13 mouse cellular contexts compared by ENCODE assay signal in genomic region chr2:52377706-52378447, GRCm38 (mm10). TPM values are rescaled to one million over a fixed set of nuclear protein-coding genes. Genes with fewer than 3 reads are reported as not detected.
DNase-seq lines count a peak whose midpoint lies in the region; ATAC-seq and TF ChIP-seq lines count a peak whose summit lies in the region.
"Had no signal": no experiment of that assay in that cellular context is flagged by ENCODE, and none has a peak within 500 bp of the region (broad histone marks: within the 10 kb centered on the region; RNA-seq: fewer than 3 reads in every experiment).

No protein-coding gene starts in this region.

- no peak for ATAC-seq in heart, embryonic 11.5 days (replicated peaks; ENCODE audit: insufficient number of reproducible peaks, low FRiP score, low TSS enrichment)
- ATAC-seq in lung, embryonic 15.5 days (ENCODE audit: borderline replicate concordance, extremely low read depth, low FRiP score, low TSS enrichment): no peak
- no peak for ATAC-seq in lung, postnatal 0 days
- ATAC-seq in liver, embryonic 15.5 days (ENCODE audit: insufficient read depth): no peak

- TF ChIP-seq EP300 in lung, postnatal 0 days (IDR thresholded peaks at IDR 0.05): no peak

- no peak overlapping the region for H3K9ac ChIP-seq in heart, embryonic 11.5 days (ENCODE audit: low read depth, low read length)
- no peak overlapping the region for H3K9ac ChIP-seq in lung, embryonic 15.5 days
- no peak overlapping the region for H3K9ac ChIP-seq in lung, postnatal 0 days (replicated peaks; ENCODE audit: low read depth)
- H3K9ac ChIP-seq in liver, embryonic 15.5 days: no peak overlapping the region
- H3K9ac ChIP-seq: hindbrain, embryonic 12.5 days had no signal

- H3K27me3 ChIP-seq in heart, embryonic 11.5 days (ENCODE audit: control insufficient read depth, insufficient read depth, low read length): no peaks in the 10 kb centered on the region
- peaks cover 16% of the 10 kb centered on the region; the same call in 1 of the 2 replicates for H3K27me3 ChIP-seq in lung, embryonic 15.5 days
- H3K27me3 ChIP-seq in lung, postnatal 0 days (replicated peaks; ENCODE audit: insufficient read depth, low read length): no peaks in the 10 kb centered on the region
- no peaks in the 10 kb centered on the region for H3K27me3 ChIP-seq in liver, embryonic 15.5 days
- H3K27me3 ChIP-seq: hindbrain, embryonic 12.5 days had no signal

- TF ChIP-seq CTCF in lung, postnatal 0 days (IDR thresholded peaks at IDR 0.05): no peak

- H3K4me2 ChIP-seq in heart, embryonic 11.5 days: peak overlapping the region; percentile 27
- peak overlapping the region; percentile 23 for H3K4me2 ChIP-seq in lung, embryonic 15.5 days
- H3K4me2 ChIP-seq in lung, postnatal 0 days (replicated peaks; ENCODE audit: low read depth, low read length): no peak overlapping the region
- H3K4me2 ChIP-seq in liver, embryonic 15.5 days: peak overlapping the region; percentile 55
- H3K4me2 ChIP-seq: hindbrain, embryonic 12.5 days had no signal

- H3K36me3 ChIP-seq in heart, embryonic 11.5 days (ENCODE audit: control insufficient read depth, insufficient read depth, low read length): no peaks in the 10 kb centered on the region
- no peaks in the 10 kb centered on the region for H3K36me3 ChIP-seq in lung, embryonic 15.5 days
- no peaks in the 10 kb centered on the region for H3K36me3 ChIP-seq in lung, postnatal 0 days (ENCODE audit: insufficient read depth, low read length)
- no peaks in the 10 kb centered on the region for H3K36me3 ChIP-seq in liver, embryonic 15.5 days (replicated peaks)
- H3K36me3 ChIP-seq: hindbrain, embryonic 12.5 days had no signal

- WGBS in heart, embryonic 11.5 days (ENCODE audit: insufficient replicate concordance): 42% methylated on average over 13 of the region's 13 CpGs
- WGBS in lung, embryonic 15.5 days: 48% methylated on average over 13 of the region's 13 CpGs
- WGBS in lung, postnatal 0 days: 58% methylated on average over 13 of the region's 13 CpGs
- 46% methylated on average over 13 of the region's 13 CpGs for WGBS in liver, embryonic 15.5 days (ENCODE audit: insufficient replicate concordance)

- H3K4me3 ChIP-seq in heart, embryonic 11.5 days (ENCODE audit: low read depth, low read length): no peak overlapping the region
- no peak overlapping the region for H3K4me3 ChIP-seq in lung, embryonic 15.5 days
- H3K4me3 ChIP-seq in lung, postnatal 0 days (ENCODE audit: low read depth, low read length): no peak overlapping the region
- peak overlapping the region; percentile 46 for H3K4me3 ChIP-seq in brown adipose tissue, adult 24 weeks (ENCODE audit: insufficient read depth, low read depth, low read length)
- H3K4me3 ChIP-seq in liver, embryonic 15.5 days (replicated peaks): peak overlapping the region; percentile 27
- H3K4me3 ChIP-seq: hindbrain, embryonic 12.5 days; myocyte had no signal

- no peaks in the 10 kb centered on the region for H3K4me1 ChIP-seq in heart, embryonic 11.5 days (ENCODE audit: control insufficient read depth, insufficient read depth, low read length)
- H3K4me1 ChIP-seq in lung, embryonic 15.5 days: peaks cover 8% of the 10 kb centered on the region; the same call in 1 of the 2 replicates
- H3K4me1 ChIP-seq in lung, postnatal 0 days (ENCODE audit: insufficient read depth, low read depth, low read length): peaks cover 5% of the 10 kb centered on the region; the same call in 1 of the 2 replicates
- H3K4me1 ChIP-seq in brown adipose tissue, adult 24 weeks (ENCODE audit: control insufficient read depth, insufficient read depth, insufficient read length, low read length): peaks cover 4% of the 10 kb centered on the region; the same call in 1 of the 2 replicates
- H3K4me1 ChIP-seq in liver, embryonic 15.5 days (replicated peaks): peaks cover 9% of the 10 kb centered on the region
- H3K4me1 ChIP-seq: hindbrain, embryonic 12.5 days had no signal

- H3K9me3 ChIP-seq in heart, embryonic 11.5 days (replicated peaks; ENCODE audit: control insufficient read depth, low read length): no peaks in the 10 kb centered on the region
- no peaks in the 10 kb centered on the region for H3K9me3 ChIP-seq in lung, embryonic 15.5 days
- H3K9me3 ChIP-seq in lung, postnatal 0 days (ENCODE audit: low read length): no peaks in the 10 kb centered on the region
- no peaks in the 10 kb centered on the region for H3K9me3 ChIP-seq in liver, embryonic 15.5 days (replicated peaks)
- H3K9me3 ChIP-seq: hindbrain, embryonic 12.5 days had no signal

- DNase-seq in heart, postnatal 25 days (ENCODE audit: low spot score): no peak
- no peak for DNase-seq in lung, postnatal 0 days (ENCODE audit: low spot score)
- no peak for DNase-seq in kidney, adult 18-20 months
- DNase-seq in adrenal gland, adult 8-10 months: no peak
- DNase-seq: cerebellum, adult 8-10 months; left cerebral cortex, postnatal 4 days had no signal

- no peak overlapping the region for H3K27ac ChIP-seq in heart, embryonic 11.5 days (ENCODE audit: low read depth, low read length)
- H3K27ac ChIP-seq in lung, embryonic 15.5 days: no peak overlapping the region
- no peak overlapping the region for H3K27ac ChIP-seq in lung, postnatal 0 days (ENCODE audit: low read length)
- no peak overlapping the region for H3K27ac ChIP-seq in brown adipose tissue, adult 24 weeks (replicated peaks; ENCODE audit: low read depth, low read length)
- H3K27ac ChIP-seq in liver, embryonic 15.5 days (replicated peaks): no peak overlapping the region
- H3K27ac ChIP-seq: hindbrain, embryonic 12.5 days; kidney, postnatal 0 days had no signal

- intact Hi-C loops in heart, postnatal 25 days (cut with DNase I): no loop called here

RNA-seq across cellular contexts. Expression of gene Neb, which starts 0.4 kb away (rescaled TPM):
- 1.8 and 3.2 TPM in 2 replicates for polyA plus RNA-seq in heart, embryonic 11.5 days (2014; fragmentation: Nextera tagmentation; extraction: Ambion mirVana)
- total RNA-seq in heart, postnatal 25 days (2021): 1 to 10 TPM; 4.8 to 5.2 TPM
- polyA plus RNA-seq in lung, embryonic 15.5 days (2015; fragmentation: Nextera tagmentation; extraction: Ambion mirVana): 1.7 and 2.7 TPM in 2 replicates
- polyA plus RNA-seq in lung, postnatal 0 days (2015; fragmentation: Nextera tagmentation; extraction: Ambion mirVana): 1.8 and 2.3 TPM in 2 replicates
- 9.7 and 25.7 TPM in 2 replicates for polyA plus RNA-seq in brown adipose tissue, adult 24 weeks (2012; ENCODE audit: insufficient read depth, insufficient read length, missing spikeins)
- polyA plus RNA-seq in liver, embryonic 15.5 days (2015; fragmentation: Nextera tagmentation; extraction: Ambion mirVana): 6.0 and 9.2 TPM in 2 replicates
- 10 to 100 TPM in 1 of 4 experiments, 1 to 10 TPM in 1, under 1 TPM in 2; 0.32 to 10.3 (median 2.4) TPM for total RNA-seq in adrenal gland, adult 8-10 months (2022)

RNA-seq across cellular contexts. Expression of gene Arl5a, which starts 46.8 kb away (rescaled TPM):
- polyA plus RNA-seq in heart, embryonic 11.5 days (2014; fragmentation: Nextera tagmentation; extraction: Ambion mirVana): 74.4 and 95.6 TPM in 2 replicates
- total RNA-seq in heart, postnatal 25 days (2021): 10 to 100 TPM; 35.3 to 38.2 TPM
- 40.0 and 40.2 TPM in 2 replicates for polyA plus RNA-seq in lung, embryonic 15.5 days (2015; fragmentation: Nextera tagmentation; extraction: Ambion mirVana)
- polyA plus RNA-seq in lung, postnatal 0 days (2015; fragmentation: Nextera tagmentation; extraction: Ambion mirVana): 22.0 and 23.4 TPM in 2 replicates
- polyA plus RNA-seq in brown adipose tissue, adult 24 weeks (2012; ENCODE audit: insufficient read depth, insufficient read length, missing spikeins): 29.5 and 36.8 TPM in 2 replicates
- 23.6 and 25.2 TPM in 2 replicates for polyA plus RNA-seq in liver, embryonic 15.5 days (2015; fragmentation: Nextera tagmentation; extraction: Ambion mirVana)
- total RNA-seq in adrenal gland, adult 8-10 months (2022): 10 to 100 TPM; 39.8 to 62.9 (median 49.8) TPM

Comparison
In these comparisons a context has a peak if more than half of its experiments do, and no peak if none do; other contexts are left out.
1. H3K4me3 ChIP-seq: peak in brown adipose tissue, adult 24 weeks (single experiment) and liver, embryonic 15.5 days (single experiment); none in heart, embryonic 11.5 days (single experiment), lung, embryonic 15.5 days (single experiment) and lung, postnatal 0 days (single experiment).